Mouse (Mus musculus) left cerebral cortex, postnatal 4 days (tissue): ENCODE results near the gene Pgm5. TPM values are rescaled to one million over a fixed set of nuclear protein-coding genes. Genes with fewer than 3 reads are reported as not detected.

Experiments
- total RNA-seq, 2 experiments: library from RNA; stranded (reverse); gene quantifications; 2 replicates each; pipeline ENCODE4 v1.2.3; 2021

The Pgm5 gene
- total RNA-seq, 2 experiments from 2014 or later, result 5.0 to 7.2 TPM

Other genes with a start within 250 kb of the Pgm5 start
- under 1 TPM; 0.50 to 0.76 TPM for gene Tmem252, start 187.8 kb downstream of the Pgm5 start, total RNA-seq
- 100 to 1,000 TPM; 136 to 140 TPM for gene Gm10053, start 13.8 kb upstream of the Pgm5 start, total RNA-seq
- not detected for gene Foxd4, start 39.3 kb upstream of the Pgm5 start, total RNA-seq
- 10 to 100 TPM; 10.0 to 10.9 TPM for gene Cbwd1, start 99.8 kb upstream of the Pgm5 start, total RNA-seq
- gene Dock8, start 137.7 kb upstream of the Pgm5 start, total RNA-seq, result 1 to 10 TPM; 1.3 TPM